Mouse (Mus musculus): ENCODE measurements around the gene Tcf12. TPM values are rescaled to one million over a fixed set of nuclear protein-coding genes. Genes with fewer than 3 reads are reported as not detected.

Tcf12 gene
- total RNA-seq, 2 experiments from 2014 or later: 50.1 to 68.1 TPM

- no peak for DNase-seq (ENCODE audit: extremely low spot score in 1 of 2, low spot score in 1 of 2)
Observed at GRCm38 (mm10) chr9:72088893-72089611, 22.6 kb downstream of the Tcf12 start.

DNA sequence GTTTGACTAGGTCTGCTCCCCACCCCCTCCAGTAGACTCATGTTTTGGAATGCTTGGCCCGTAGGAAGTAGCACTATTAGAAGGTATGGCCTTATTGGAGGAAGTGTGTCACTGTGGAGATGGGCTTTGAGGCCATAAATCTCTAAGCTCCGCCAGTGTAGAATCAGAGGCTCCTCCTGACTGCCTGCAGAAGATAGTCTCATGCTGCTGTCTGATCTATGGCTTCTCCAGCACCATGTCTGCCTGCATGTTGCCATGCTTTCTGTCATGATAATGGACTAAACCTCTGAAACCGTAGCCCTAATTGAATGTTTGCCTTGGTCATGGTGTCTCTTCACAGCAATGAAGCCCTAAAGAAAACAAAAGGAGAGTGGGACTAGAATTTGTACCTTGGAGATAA is 26.7 kb downstream of the Tcf12 start:
- DNase-seq (ENCODE audit: extremely low spot score in 1 of 2, low spot score in 1 of 2): no peak

- DNase-seq (ENCODE audit: extremely low spot score in 1 of 2, low spot score in 1 of 2): no peak
Observed at GRCm38 (mm10) chr9:72084131-72084530, 27.5 kb downstream of the Tcf12 start.

- DNase-seq (ENCODE audit: extremely low spot score in 1 of 2, low spot score in 1 of 2): no peak
Observed at GRCm38 (mm10) chr9:72076158-72076557, 35.5 kb downstream of the Tcf12 start.

GRCm38 (mm10) chr9:72066151-72066550 is 45.5 kb downstream of the Tcf12 start:
- no peak for DNase-seq (ENCODE audit: extremely low spot score in 1 of 2, low spot score in 1 of 2)

DNA sequence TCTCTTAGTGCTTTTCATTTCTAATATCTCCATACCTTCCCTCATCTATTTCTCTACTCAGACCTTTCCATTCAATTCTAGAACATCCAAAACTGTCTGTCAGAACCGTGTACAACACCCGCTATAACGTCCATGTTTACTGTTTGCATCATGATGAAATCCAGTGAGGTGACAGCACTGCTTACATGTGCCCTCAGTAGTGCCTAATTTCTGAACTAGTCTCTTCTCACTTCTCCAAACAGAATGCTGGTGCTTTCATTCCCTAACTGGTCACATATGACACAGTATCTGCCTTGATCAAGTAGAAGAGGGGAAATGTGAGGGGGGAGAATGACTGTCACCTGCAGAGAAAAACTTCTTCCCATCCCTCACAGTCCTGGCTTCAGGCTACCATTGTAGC is 58.5 kb downstream of the Tcf12 start:
- no peak for DNase-seq (ENCODE audit: extremely low spot score in 1 of 2, low spot score in 1 of 2)

DNA sequence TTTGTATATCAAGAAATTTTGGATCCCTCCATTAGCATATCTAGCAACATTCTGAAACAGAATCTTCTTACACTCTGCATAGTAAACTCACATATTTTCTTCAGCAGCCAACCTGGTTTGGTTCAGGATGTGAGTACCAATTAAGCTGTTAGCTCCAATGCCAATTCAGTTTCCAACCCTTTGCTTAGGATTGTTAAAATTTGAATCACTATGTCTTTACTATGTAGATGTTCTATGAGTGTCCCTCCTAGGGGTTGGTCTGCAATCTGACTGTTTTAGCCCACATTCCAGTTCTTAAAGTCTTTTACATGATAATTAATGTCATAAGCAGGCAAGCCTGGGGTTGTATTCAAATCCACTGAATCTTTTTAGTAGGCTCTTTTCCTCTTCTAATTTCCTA is 71.5 kb downstream of the Tcf12 start:
- DNase-seq (ENCODE audit: extremely low spot score in 1 of 2, low spot score in 1 of 2): no peak

DNA sequence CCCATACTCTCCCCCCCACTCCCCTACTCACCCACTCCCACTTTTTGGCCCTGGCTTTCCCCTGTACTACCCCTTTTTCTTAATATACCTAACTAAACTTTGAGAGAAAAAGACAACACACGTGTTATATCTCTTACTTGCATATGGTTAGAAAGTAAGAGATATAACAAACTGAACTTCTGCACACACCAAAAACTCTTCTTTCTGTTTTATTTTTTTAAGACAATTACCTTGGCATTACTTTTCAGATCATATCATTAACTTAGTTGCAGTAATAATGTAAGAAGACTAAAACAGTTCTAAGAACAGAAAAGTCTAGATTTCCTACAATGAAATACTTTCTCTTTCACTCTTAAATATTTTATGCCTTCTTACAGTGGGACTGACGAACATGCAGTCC is 72.3 kb downstream of the Tcf12 start:
- no peak for DNase-seq (ENCODE audit: extremely low spot score in 1 of 2, low spot score in 1 of 2)

GRCm38 (mm10) chr9:72037059-72037516 is 74.6 kb downstream of the Tcf12 start:
- DNase-seq (ENCODE audit: extremely low spot score in 1 of 2, low spot score in 1 of 2): no peak

DNA sequence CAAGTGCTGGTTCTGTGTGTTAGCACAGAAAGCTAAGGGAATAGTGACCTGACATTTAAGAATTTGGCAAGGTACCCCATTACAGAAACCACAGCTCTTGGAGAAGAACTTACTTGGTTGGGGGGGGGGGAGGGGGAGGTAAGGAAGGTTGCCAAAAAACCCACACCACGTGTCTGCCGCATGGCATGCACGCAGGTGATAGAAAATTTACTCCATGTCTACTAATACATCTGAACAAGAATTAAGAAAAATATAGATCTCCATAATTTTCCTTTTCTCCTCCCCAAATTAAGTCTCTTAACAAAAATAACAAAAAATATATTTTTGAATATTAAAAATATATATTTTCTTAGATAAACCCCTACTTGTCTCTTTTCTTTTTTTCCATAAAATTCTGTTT is 75.4 kb downstream of the Tcf12 start:
- no peak for DNase-seq (ENCODE audit: extremely low spot score in 1 of 2, low spot score in 1 of 2)

- DNase-seq (ENCODE audit: extremely low spot score in 1 of 2, low spot score in 1 of 2): no peak
Observed at GRCm38 (mm10) chr9:72033271-72033670, 78.4 kb downstream of the Tcf12 start.

DNA sequence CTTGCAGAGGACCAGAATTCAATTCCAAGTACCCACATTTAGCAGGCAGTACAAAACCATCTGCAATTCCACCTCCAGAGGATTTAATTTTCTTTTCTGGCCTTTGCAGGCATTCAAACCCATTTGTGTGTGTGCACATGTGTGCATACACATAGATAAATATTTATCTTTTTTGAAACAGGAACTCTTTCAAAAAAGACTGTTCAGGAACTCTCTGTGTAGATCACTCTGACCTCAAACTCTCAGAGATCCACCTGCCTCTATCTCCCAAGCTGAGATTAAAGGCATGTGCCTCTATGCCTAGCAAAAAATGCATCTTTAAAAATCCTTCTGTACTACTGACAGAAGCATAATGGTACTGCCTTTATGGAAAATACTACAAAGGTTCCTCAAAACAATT is 81.4 kb downstream of the Tcf12 start:
- DNase-seq (ENCODE audit: extremely low spot score in 1 of 2, low spot score in 1 of 2): no peak

- no peak for DNase-seq (ENCODE audit: extremely low spot score in 1 of 2, low spot score in 1 of 2)
Observed at GRCm38 (mm10) chr9:72029601-72030000, 82.1 kb downstream of the Tcf12 start.

DNA sequence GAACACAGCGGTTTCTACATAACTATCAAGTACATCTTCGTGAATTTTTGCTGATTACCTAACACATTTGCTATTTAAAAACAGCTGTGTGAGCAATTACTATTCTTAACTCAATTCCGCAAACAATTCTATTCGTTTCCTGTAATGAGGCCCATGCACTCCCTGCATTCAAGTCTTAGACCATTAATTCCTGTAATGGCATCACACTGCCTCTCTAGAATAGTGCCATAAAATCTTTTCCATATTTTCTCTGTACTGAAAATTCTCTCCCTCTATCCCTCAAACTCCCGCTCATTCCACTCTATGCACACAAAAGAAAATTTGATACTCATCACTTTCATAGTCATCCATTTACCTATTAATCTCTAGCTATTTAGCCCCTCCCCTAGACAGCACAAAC is 88.4 kb downstream of the Tcf12 start:
- DNase-seq (ENCODE audit: extremely low spot score in 1 of 2, low spot score in 1 of 2): no peak

DNA sequence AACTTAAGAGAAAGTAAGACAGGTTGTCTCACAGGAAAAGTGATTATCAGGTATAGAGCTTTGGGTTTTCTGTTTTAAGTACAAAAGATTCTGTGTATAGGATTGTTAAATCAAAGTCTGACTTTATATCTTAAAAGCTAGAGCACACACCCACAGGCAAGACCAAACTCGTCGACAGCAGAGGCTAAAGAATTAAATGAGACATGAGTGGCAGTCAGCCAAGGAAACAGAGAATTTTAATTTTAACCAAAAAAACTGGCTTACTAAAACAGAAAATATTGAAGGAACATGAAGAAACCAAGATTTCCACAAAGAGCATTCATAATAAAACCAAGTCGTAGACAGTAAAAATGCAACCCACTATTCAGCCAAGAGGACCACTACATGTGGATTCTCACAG is 90.2 kb downstream of the Tcf12 start:
- DNase-seq (ENCODE audit: extremely low spot score in 1 of 2, low spot score in 1 of 2): no peak

- no peak for DNase-seq (ENCODE audit: extremely low spot score in 1 of 2, low spot score in 1 of 2)
Observed at GRCm38 (mm10) chr9:72016021-72016420, 95.7 kb downstream of the Tcf12 start.

- DNase-seq (ENCODE audit: extremely low spot score in 1 of 2, low spot score in 1 of 2): no peak
Observed at GRCm38 (mm10) chr9:72014585-72015381, 96.9 kb downstream of the Tcf12 start.

DNA sequence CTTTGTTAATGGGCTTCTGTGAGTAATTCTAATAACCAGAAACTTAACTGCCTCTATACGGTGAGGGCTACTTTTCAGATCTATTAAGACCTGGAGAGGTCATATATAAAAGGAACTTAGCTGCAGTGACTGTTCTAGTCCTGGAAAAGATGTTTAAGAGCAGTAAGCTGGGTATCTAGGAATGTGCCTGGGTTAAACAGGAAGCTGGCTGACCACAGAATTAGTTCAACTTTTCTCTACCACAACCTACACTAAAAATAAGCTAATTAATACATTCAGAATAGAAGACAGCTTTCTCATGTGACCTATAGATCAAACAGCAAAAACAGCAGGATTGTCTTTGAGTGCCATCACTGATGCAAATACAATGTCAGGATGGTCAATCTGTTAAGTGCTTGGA is 98.1 kb downstream of the Tcf12 start:
- no peak for DNase-seq (ENCODE audit: extremely low spot score in 1 of 2, low spot score in 1 of 2)

- no peak for DNase-seq (ENCODE audit: extremely low spot score in 1 of 2, low spot score in 1 of 2)
Observed at GRCm38 (mm10) chr9:72008634-72009033, 103.0 kb downstream of the Tcf12 start.

GRCm38 (mm10) chr9:71991147-71991546 is 120.5 kb downstream of the Tcf12 start:
- DNase-seq (ENCODE audit: extremely low spot score in 1 of 2, low spot score in 1 of 2): no peak

DNA sequence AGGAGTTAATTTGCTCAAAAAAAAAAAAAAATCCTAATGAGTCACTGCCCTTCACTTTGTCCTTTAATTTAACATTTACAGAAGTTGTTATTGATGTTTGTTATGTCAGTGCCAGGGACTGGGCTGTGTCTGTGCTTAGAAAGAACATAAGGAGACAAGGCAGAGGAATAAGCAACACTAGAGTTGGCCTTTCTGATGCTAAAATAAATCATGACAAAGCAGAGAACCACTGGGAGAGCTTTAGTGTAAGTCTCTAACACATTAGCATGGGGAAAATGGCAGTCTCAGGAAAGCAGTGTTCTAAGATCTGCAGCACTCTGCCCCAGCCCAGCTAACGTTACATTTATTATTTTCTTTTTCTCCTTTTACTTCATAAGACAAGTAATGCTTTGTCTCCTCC is 121.3 kb downstream of the Tcf12 start:
- DNase-seq (ENCODE audit: extremely low spot score in 1 of 2, low spot score in 1 of 2): no peak

- no peak for DNase-seq (ENCODE audit: extremely low spot score in 1 of 2, low spot score in 1 of 2)
Observed at GRCm38 (mm10) chr9:71989663-71990062, 122.0 kb downstream of the Tcf12 start.
